Mouse (Mus musculus) liver, adult 2 months (tissue): ENCODE measurements around the gene Gpr157. TPM values are rescaled to one million over a fixed set of nuclear protein-coding genes. Genes with fewer than 3 reads are reported as not detected.

ENCODE experiments used
- DNase-seq: peaks from one replicate; pipeline ENCODE4 v3.0.0-alpha.2; 2011; ENCODE audit warnings: low read depth, low spot score; ENCODE audit errors: extremely low read depth
- H3K27ac ChIP-seq: fragments of 200-500 bp; replicated peaks from 2 replicates; pipeline ENCODE4 v1.5.1; 2012; ENCODE audit warnings: low read depth, mild to moderate bottlenecking, control low read depth, inconsistent platforms, low read length; ENCODE audit not compliant: insufficient read depth
- H3K27me3 ChIP-seq: fragments of 200-500 bp; 2 replicates; pipeline ENCODE4 v1.6.1; 2012; ENCODE audit warnings: mild to moderate bottlenecking, moderate library complexity, low read length, inconsistent platforms; ENCODE audit not compliant: control insufficient read depth, insufficient read depth
- H3K36me3 ChIP-seq: fragments of 200-500 bp; 2 replicates; pipeline ENCODE4 v1.6.1; 2012; ENCODE audit warnings: low read length, inconsistent platforms; ENCODE audit not compliant: control insufficient read depth, insufficient read depth
- H3K4me1 ChIP-seq: fragments of 200-500 bp; 2 replicates; pipeline ENCODE4 v1.6.1; 2011; ENCODE audit warnings: low read length; ENCODE audit not compliant: control insufficient read depth, insufficient read depth
- H3K4me3 ChIP-seq: fragments of 200-500 bp; 2 replicates; pipeline ENCODE4 v1.5.1; 2011; ENCODE audit warnings: low read depth, mild to moderate bottlenecking, control low read depth, low read length, moderate library complexity; ENCODE audit not compliant: insufficient read depth
- H3K79me2 ChIP-seq: fragments of 200-500 bp; 2 replicates; pipeline ENCODE4 v1.6.1; 2012; ENCODE audit warnings: inconsistent platforms, mild to moderate bottlenecking, low read length, moderate library complexity; ENCODE audit not compliant: control insufficient read depth, insufficient read depth
- H3K9ac ChIP-seq: fragments of 200-500 bp; 2 replicates; pipeline ENCODE4 v1.6.1; 2012; ENCODE audit warnings: low read depth, mild to moderate bottlenecking, control low read depth, inconsistent platforms, low read length
- CTCF ChIP-seq: fragments of 200-500 bp; IDR thresholded peaks from 2 replicates; pipeline ENCODE4 v1.5.1; 2011; ENCODE audit warnings: low read depth, low read length, control low read depth
- POLR2A ChIP-seq: fragments of 200-500 bp; IDR thresholded peaks from 2 replicates; pipeline ENCODE4 v1.6.1; 2011; ENCODE audit warnings: low read length, control low read depth; ENCODE audit not compliant: insufficient read depth; ENCODE audit errors: extremely low read depth
- WGBS: fragments of 180-500 bp; shearing (Covaris S2); methylation state at CpG from one replicate; pipeline ENCODE4 v1.1.7; 2018; 5-methylcytosine and 5-hydroxymethylcytosine counted together
- polyA plus RNA-seq: library from polyadenylated mRNA; depleted of rRNA; stranded (reverse); fragments of >200 nt; gene quantifications from 2 replicates; pipeline ENCODE4 v1.2.3, GENCODE M21; 2012
- total RNA-seq: library from RNA; depleted of rRNA; stranded (reverse); fragments of >200 nt; gene quantifications from 2 replicates; pipeline ENCODE4 v1.2.3, GENCODE M21; 2014

The Gpr157 gene
- total and polyA plus RNA-seq, 2 experiments = 1.6 to 2.0 TPM

DNA sequence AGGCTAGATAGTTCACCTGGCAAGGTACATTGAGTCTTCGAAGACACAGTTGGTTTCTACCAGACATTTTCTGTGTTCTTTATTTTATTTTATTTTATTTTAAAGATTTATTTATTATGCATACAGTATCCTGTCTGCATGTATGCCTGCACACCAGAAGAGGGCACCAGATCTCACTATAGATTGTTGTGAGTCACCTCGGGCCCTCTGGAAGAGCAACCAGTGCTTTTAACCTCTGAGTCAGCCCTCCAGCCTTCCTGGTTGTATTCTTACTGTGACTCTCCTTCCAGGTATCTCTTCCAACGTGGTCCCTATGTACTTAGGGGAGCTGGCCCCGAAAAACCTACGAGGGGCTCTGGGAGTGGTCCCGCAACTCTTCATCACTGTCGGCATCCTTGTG lies 48.1 kb downstream of the Gpr157 start:
- no peak overlapping the region for H3K4me3 ChIP-seq
- H3K9ac ChIP-seq = no peak overlapping the region
- no peak overlapping the region for H3K27ac ChIP-seq
- no peaks in the 10 kb centered on the region for H3K79me2 ChIP-seq
- H3K36me3 ChIP-seq = no peaks in the 10 kb centered on the region
- H3K27me3 ChIP-seq = no peaks in the 10 kb centered on the region
- 84% methylated on average over 7 of the region's 7 CpGs for WGBS
- TF ChIP-seq POLR2A (no peak), CTCF (no peak)
- H3K4me1 ChIP-seq = peaks cover 11% of the 10 kb centered on the region
- DNase-seq = no peak

DNA sequence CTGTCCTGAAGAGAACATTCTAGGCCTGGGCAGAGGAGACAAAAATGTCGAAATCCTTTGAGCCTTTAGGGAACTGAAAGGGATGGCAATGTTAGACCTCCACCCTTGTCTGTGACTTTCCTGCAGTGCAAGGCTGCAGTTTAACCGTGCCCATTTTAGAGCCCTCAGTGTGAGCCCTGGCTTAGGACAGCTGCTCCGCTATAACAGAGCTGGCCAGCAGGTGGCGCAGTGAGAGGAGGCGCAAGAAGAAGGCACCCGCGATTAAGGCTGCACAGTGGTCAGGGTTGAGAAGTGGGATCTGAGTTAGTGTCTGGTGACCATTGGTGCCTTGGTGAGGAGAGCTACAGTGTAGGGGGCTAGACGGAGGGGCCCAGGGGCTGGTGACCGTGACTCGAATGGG lies 49.5 kb downstream of the Gpr157 start:
- TF ChIP-seq CTCF (peak; percentile 98), POLR2A (no peak)
- peak; percentile 49 for DNase-seq
- Histone ChIP-seq H3K36me3 (no peaks in the 10 kb centered on the region), H3K27ac (no peak overlapping the region), H3K9ac (no peak overlapping the region), H3K4me1 (peaks cover 9% of the 10 kb centered on the region), H3K79me2 (no peaks in the 10 kb centered on the region), H3K27me3 (no peaks in the 10 kb centered on the region), H3K4me3 (no peak overlapping the region)
- WGBS = 3% methylated on average over 10 of the region's 10 CpGs

GRCm38 (mm10) chr4:150137368-150138083 lies 50.4 kb downstream of the Gpr157 start:
- no peak overlapping the region for H3K27ac ChIP-seq
- no peaks in the 10 kb centered on the region for H3K36me3 ChIP-seq
- no peak overlapping the region for H3K9ac ChIP-seq
- H3K4me3 ChIP-seq = no peak overlapping the region
- 87% methylated on average over 7 of the region's 7 CpGs for WGBS
- no peak for DNase-seq
- TF ChIP-seq CTCF (no peak), POLR2A (no peak)
- H3K79me2 ChIP-seq = no peaks in the 10 kb centered on the region
- peaks cover 5% of the 10 kb centered on the region; the same call in 1 of the 2 replicates for H3K4me1 ChIP-seq
- H3K27me3 ChIP-seq = no peaks in the 10 kb centered on the region

- Histone ChIP-seq H3K27ac (no peak overlapping the region), H3K79me2 (no peaks in the 10 kb centered on the region), H3K4me1 (peaks cover 5% of the 10 kb centered on the region; the same call in 1 of the 2 replicates), H3K9ac (no peak overlapping the region), H3K4me3 (no peak overlapping the region), H3K27me3 (no peaks in the 10 kb centered on the region), H3K36me3 (no peaks in the 10 kb centered on the region)
- 31% methylated on average over 9 of the region's 9 CpGs for WGBS
- DNase-seq = peak; percentile 56
- TF ChIP-seq POLR2A (no peak), CTCF (no peak)
These were observed 50.9 kb downstream of the Gpr157 start for GRCm38 (mm10) chr4:150138084-150138543.

- no peak for DNase-seq
- H3K4me3 ChIP-seq = no peak overlapping the region
- H3K36me3 ChIP-seq = no peaks in the 10 kb centered on the region
- WGBS = 73% methylated on average over 13 of the region's 13 CpGs
- H3K27ac ChIP-seq = no peak overlapping the region
- no peaks in the 10 kb centered on the region for H3K27me3 ChIP-seq
- no peak overlapping the region for H3K9ac ChIP-seq
- no peaks in the 10 kb centered on the region for H3K79me2 ChIP-seq
- H3K4me1 ChIP-seq = peaks cover 3% of the 10 kb centered on the region; the same call in 1 of the 2 replicates
- TF ChIP-seq CTCF (no peak), POLR2A (no peak)
These were observed 51.9 kb downstream of the Gpr157 start for GRCm38 (mm10) chr4:150139090-150139489.

GRCm38 (mm10) chr4:150140346-150140745 lies 53.2 kb downstream of the Gpr157 start:
- peaks cover 3% of the 10 kb centered on the region; the same call in 1 of the 2 replicates for H3K4me1 ChIP-seq
- DNase-seq = no peak
- no peaks in the 10 kb centered on the region for H3K36me3 ChIP-seq
- no peak for TF ChIP-seq CTCF
- no peak for TF ChIP-seq POLR2A
- no peak overlapping the region for H3K4me3 ChIP-seq
- H3K27ac ChIP-seq = no peak overlapping the region
- no peak overlapping the region for H3K9ac ChIP-seq
- no peaks in the 10 kb centered on the region for H3K79me2 ChIP-seq
- no peaks in the 10 kb centered on the region for H3K27me3 ChIP-seq
- 87% methylated on average over 7 of the region's 7 CpGs for WGBS
